Mouse (Mus musculus) lung, postnatal 0 days (tissue): ENCODE measurements around the gene Igdcc4.

Experiments used
- CTCF ChIP-seq: IDR thresholded peaks from 2 replicates; pipeline ENCODE4 v1.5.1; 2016; ENCODE audit warnings: antibody characterized with exemption, mild to moderate bottlenecking
- EP300 ChIP-seq: IDR thresholded peaks from 2 replicates; pipeline ENCODE4 v1.6.1; 2016; ENCODE audit warnings: antibody characterized with exemption, mild to moderate bottlenecking, control low read depth

DNA sequence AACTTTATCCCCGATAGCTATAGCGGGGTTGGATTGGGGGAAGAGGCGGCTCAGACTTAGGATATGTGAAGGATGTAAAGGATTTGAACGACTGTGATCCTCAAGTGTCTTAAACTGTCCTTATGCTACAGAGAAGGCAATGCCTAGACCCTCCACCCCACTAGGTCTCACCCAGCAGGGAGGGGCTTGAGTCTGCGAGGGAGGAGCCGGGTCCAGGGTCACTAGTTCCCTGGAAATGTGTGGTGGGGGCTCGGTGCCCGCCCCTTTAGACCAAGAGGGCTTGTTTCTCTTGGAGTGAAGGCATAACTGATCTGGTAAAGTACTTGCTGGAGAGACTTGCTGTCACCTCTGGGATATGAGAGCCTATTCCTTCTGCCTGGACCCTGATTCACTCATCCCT, 41.1 kb downstream of the Igdcc4 start:
- TF ChIP-seq CTCF (no peak), EP300 (no peak)
